Mouse (Mus musculus) spleen, adult 2 months (tissue): ENCODE results near the gene Slc25a12.

Experiments used
- CTCF ChIP-seq: fragments of 200-500 bp; IDR thresholded peaks from 2 replicates; pipeline ENCODE4 v1.5.1; 2011; ENCODE audit warnings: mild to moderate bottlenecking, inconsistent platforms; ENCODE audit not compliant: insufficient read depth, insufficient read length, insufficient replicate concordance; ENCODE audit errors: extremely low read depth
- POLR2A ChIP-seq: fragments of 200-500 bp; IDR thresholded peaks from 2 replicates; pipeline ENCODE4 v1.6.1; 2011; ENCODE audit warnings: low read depth, low read length, inconsistent platforms

DNA sequence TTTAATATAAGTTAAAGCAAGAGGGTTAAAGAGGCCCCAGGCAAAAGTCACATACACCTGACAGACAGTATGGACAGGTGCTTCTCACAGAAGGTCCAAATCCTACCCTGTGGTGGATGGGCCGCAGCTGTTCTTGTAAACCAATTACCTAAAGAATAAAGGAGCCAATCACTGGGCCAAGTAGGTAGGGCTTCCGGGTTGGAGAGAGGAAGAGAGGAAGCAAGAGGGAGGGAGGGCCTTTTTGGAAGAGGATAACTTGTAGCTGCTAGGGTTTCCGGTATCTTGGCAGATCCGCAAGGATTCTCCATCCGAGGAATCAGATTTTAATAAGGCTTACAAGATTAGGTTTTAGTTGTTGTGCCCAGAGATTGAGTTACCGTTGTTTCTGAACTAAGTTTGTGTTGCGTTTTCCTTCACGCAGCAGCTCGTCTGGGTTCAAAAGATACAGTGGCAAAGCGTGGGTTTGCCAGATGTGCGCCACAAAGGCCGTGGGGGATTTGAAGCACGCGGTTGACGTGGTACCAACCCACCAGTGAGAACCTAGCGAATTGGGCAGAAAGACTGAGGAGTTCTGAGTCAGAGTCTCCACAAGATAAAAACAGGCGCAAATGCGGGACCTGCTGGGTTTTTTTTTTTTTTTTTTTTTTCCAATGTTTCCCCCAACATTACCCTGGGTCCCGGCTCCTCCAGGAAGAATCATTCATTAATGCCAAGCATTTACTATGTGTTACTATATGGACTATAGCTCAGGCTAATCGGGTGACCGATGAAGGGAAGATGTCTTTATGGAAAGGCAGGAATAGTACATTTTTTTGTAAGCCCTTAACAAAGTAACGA, 33.3 kb downstream of the Slc25a12 start:
- TF ChIP-seq CTCF (no peak), POLR2A (no peak)
